Comparison of ENCODE assay signal across 22 mouse cellular contexts in genomic region chr9:121776511-121776910, GRCm38 (mm10). TPM values are rescaled to one million over a fixed set of nuclear protein-coding genes. Genes with fewer than 3 reads are reported as not detected.
A peak's percentile ranks its signal among the peaks of the same experiment; 100 is the strongest.
DNase-seq lines count a peak whose midpoint lies in the region; ATAC-seq lines count a peak whose summit lies in the region.
"Had no signal": no experiment of that assay in that cellular context is flagged by ENCODE, and none has a peak within 500 bp of the region (broad histone marks: within the 10 kb centered on the region; RNA-seq: fewer than 3 reads in every experiment).

No protein-coding gene starts in this region.

- intact Hi-C loops in heart, postnatal 14 days (cut with DNase I), result no loop called here

- peak; percentile 55 for DNase-seq in adrenal gland, adult 2 months
- no peak for DNase-seq in adrenal gland, postnatal 4 days (ENCODE audit: low spot score in 2 of 2)
- DNase-seq in heart, adult 9 months (ENCODE audit: low spot score in 2 of 2), result peak; percentile 31 to 52
- no peak for DNase-seq in heart, postnatal 14 days
- peak; percentile 82 for DNase-seq in right cerebral cortex, adult 18-20 months
- no peak for DNase-seq in right cerebral cortex, postnatal 4 days
- DNase-seq in lung, postnatal 14 days, result no peak
- DNase-seq: cerebellum, adult 9-11 months; embryo, embryonic 11 days; gastrocnemius, postnatal 36 days; kidney, postnatal 10 days; lung, postnatal 10 days; thymus, postnatal 14 days had no signal

- H3K36me3 ChIP-seq in intestine, embryonic 15.5 days, result no peaks in the 10 kb centered on the region
- H3K36me3 ChIP-seq: hindbrain, embryonic 13.5 days; liver, embryonic 15.5 days; neural tube, embryonic 12.5 days had no signal

- ATAC-seq in intestine, embryonic 15.5 days, result no peak
- ATAC-seq: forebrain, embryonic 14.5 days; Patski had no signal

- H3K4me2 ChIP-seq in intestine, embryonic 15.5 days (replicated peaks), result no peak overlapping the region
- H3K4me2 ChIP-seq: hindbrain, embryonic 13.5 days; liver, embryonic 15.5 days; neural tube, embryonic 12.5 days had no signal

- H3K4me3 ChIP-seq in intestine, embryonic 15.5 days (replicated peaks), result no peak overlapping the region
- H3K4me3 ChIP-seq: hindbrain, embryonic 13.5 days; liver, embryonic 15.5 days; neural tube, embryonic 12.5 days had no signal

- 80% methylated on average over 7 of the region's 7 CpGs for WGBS in intestine, embryonic 15.5 days

- no peak overlapping the region for H3K9ac ChIP-seq in intestine, embryonic 15.5 days
- H3K9ac ChIP-seq: hindbrain, embryonic 13.5 days; liver, embryonic 15.5 days; neural tube, embryonic 12.5 days had no signal

- no peak overlapping the region for H3K27ac ChIP-seq in intestine, embryonic 15.5 days
- H3K27ac ChIP-seq: hindbrain, embryonic 13.5 days; liver, embryonic 15.5 days; neural tube, embryonic 12.5 days had no signal

- peaks cover 12% of the 10 kb centered on the region for H3K4me1 ChIP-seq in intestine, embryonic 15.5 days (replicated peaks)
- H3K4me1 ChIP-seq: liver, embryonic 15.5 days had no signal

- peaks cover 45% of the 10 kb centered on the region for H3K27me3 ChIP-seq in intestine, embryonic 15.5 days (replicated peaks)

- no peaks in the 10 kb centered on the region for H3K9me3 ChIP-seq in intestine, embryonic 15.5 days
- H3K9me3 ChIP-seq: hindbrain, embryonic 13.5 days; liver, embryonic 15.5 days; neural tube, embryonic 12.5 days had no signal

RNA-seq across cellular contexts. Expression of gene Klhl40, which starts 0.9 kb away (rescaled TPM):
- not detected for total RNA-seq in adrenal gland, adult 2 months (2021)
- polyA plus RNA-seq in adrenal gland, adult 2 months (2012; rRNA removed), result not detected in 2 replicates
- total RNA-seq in adrenal gland, postnatal 4 days (2021), result 1 to 10 TPM; 1.9 to 3.8 TPM
- 1 to 10 TPM; 6.7 to 6.8 TPM for total RNA-seq in heart, postnatal 14 days (2021)
- polyA plus RNA-seq in intestine, embryonic 15.5 days (2015; fragmentation: Nextera tagmentation; extraction: Ambion mirVana), result 0.29 and 0.39 TPM in 2 replicates
- total RNA-seq: megakaryocyte-erythroid progenitor cell, adult 5-6 weeks had no signal
- polyA plus RNA-seq: Patski; spleen, adult 2 months had no signal

RNA-seq across cellular contexts. Expression of gene Hhatl, which starts 15.8 kb away (rescaled TPM):
- total RNA-seq in adrenal gland, adult 2 months (2021), result not detected
- polyA plus RNA-seq in adrenal gland, adult 2 months (2012; rRNA removed), result 0.13 and 0.17 TPM in 2 replicates
- 1 to 10 TPM; 1.5 to 4.5 TPM for total RNA-seq in adrenal gland, postnatal 4 days (2021)
- 100 to 1,000 TPM; 118 to 123 TPM for total RNA-seq in heart, postnatal 14 days (2021)
- polyA plus RNA-seq in intestine, embryonic 15.5 days (2015; fragmentation: Nextera tagmentation; extraction: Ambion mirVana), result 1.1 and 1.5 TPM in 2 replicates
- total RNA-seq: megakaryocyte-erythroid progenitor cell, adult 5-6 weeks had no signal
- polyA plus RNA-seq: forebrain, embryonic 14.5 days; hindbrain, embryonic 13.5 days; limb, embryonic 11.5 days; neural tube, embryonic 12.5 days; Patski had no signal

RNA-seq across cellular contexts. Expression of gene Zfp651, which starts 17.4 kb away (rescaled TPM):
- total RNA-seq in adrenal gland, adult 2 months (2021), result 10 to 100 TPM; 26.6 to 49.7 TPM
- 36.6 and 51.5 TPM in 2 replicates for polyA plus RNA-seq in adrenal gland, adult 2 months (2012; rRNA removed)
- total RNA-seq in adrenal gland, postnatal 4 days (2021), result 10 to 100 TPM; 66.6 to 72.6 TPM
- total RNA-seq in heart, postnatal 14 days (2021), result 10 to 100 TPM; 89.4 to 91.9 TPM
- 13.0 and 14.0 TPM in 2 replicates for polyA plus RNA-seq in intestine, embryonic 15.5 days (2015; fragmentation: Nextera tagmentation; extraction: Ambion mirVana)
- total RNA-seq: megakaryocyte-erythroid progenitor cell, adult 5-6 weeks had no signal

RNA-seq across cellular contexts. Expression of gene Nktr, which starts 57.5 kb away (rescaled TPM):
- 10 to 100 TPM; 54.2 to 83.7 TPM for total RNA-seq in adrenal gland, adult 2 months (2021)
- 24.9 and 25.0 TPM in 2 replicates for polyA plus RNA-seq in adrenal gland, adult 2 months (2012; rRNA removed)
- total RNA-seq in adrenal gland, postnatal 4 days (2021), result 100 to 1,000 TPM; 102 to 124 TPM
- total RNA-seq in heart, postnatal 14 days (2021), result 10 to 100 TPM; 44.8 to 46.5 TPM
- polyA plus RNA-seq in intestine, embryonic 15.5 days (2015; fragmentation: Nextera tagmentation; extraction: Ambion mirVana), result 57.9 and 62.6 TPM in 2 replicates

Comparison
In these comparisons a context has a peak if more than half of its experiments do, and no peak if none do; other contexts are left out.
1. DNase-seq: peak in adrenal gland, adult 2 months (single experiment), heart, adult 9 months (2 of 2) and right cerebral cortex, adult 18-20 months (single experiment); none in adrenal gland, postnatal 4 days (0 of 2), heart, postnatal 14 days (0 of 2), right cerebral cortex, postnatal 4 days (single experiment) and lung, postnatal 14 days (single experiment).
2. RNA of gene Hhatl, which starts 15.8 kb away (total RNA-seq): 118 to 123 TPM in heart, postnatal 14 days; 1.5 to 4.5 TPM in adrenal gland, postnatal 4 days and not detected in adrenal gland, adult 2 months; every median in the first group is over 10 times any median in the second.